Mouse (Mus musculus) cerebellum, adult 2 months (tissue): ENCODE data around the gene Accsl.

Experiments
- CTCF ChIP-seq: fragments of 200-500 bp; IDR thresholded peaks from 2 replicates; pipeline ENCODE4 v1.5.1; 2011; ENCODE audit warnings: low read depth, mild to moderate bottlenecking, control low read depth, low read length, moderate library complexity, borderline replicate concordance; ENCODE audit not compliant: insufficient read depth
- POLR2A ChIP-seq: fragments of 200-500 bp; IDR thresholded peaks from 2 replicates; pipeline ENCODE4 v1.6.1; 2011; ENCODE audit warnings: low read length, control low read depth, borderline replicate concordance; ENCODE audit not compliant: insufficient read depth

- no peak for TF ChIP-seq POLR2A
- TF ChIP-seq CTCF: no peak
Observed at GRCm38 (mm10) chr2:93874606-93875005, 5.6 kb upstream of the Accsl start.
